Mouse (Mus musculus) liver, embryonic 14.5 days (tissue): ENCODE data around the gene Rhbdl1. TPM values are rescaled to one million over a fixed set of nuclear protein-coding genes. Genes with fewer than 3 reads are reported as not detected.

Experiments
- ATAC-seq: fragments of 200-750 bp; cut with Nextera tagmentation; 2 replicates; pipeline ENCODE4 v1.8.0; 2017; ENCODE audit warnings: moderate number of reproducible peaks, mild to moderate bottlenecking, moderate library complexity; ENCODE audit not compliant: insufficient read depth
- DNase-seq, 3 experiments: peaks; one replicate each; pipeline ENCODE4 v3.0.0-alpha.2; 2012 to 2013; ENCODE audit warnings: low read depth in 3 of 3, low spot score in 3 of 3
- H3K27ac ChIP-seq: fragments of 300-500 bp; sonication (generic); 2 replicates; pipeline ENCODE4 v1.5.1; 2014; ENCODE audit warnings: moderate library complexity, mild to moderate bottlenecking, control low read depth, inconsistent platforms
- H3K27me3 ChIP-seq: fragments of 300-500 bp; sonication (generic); 2 replicates; pipeline ENCODE4 v1.6.1; 2014; ENCODE audit warnings: mild to moderate bottlenecking, low read length, moderate library complexity; ENCODE audit not compliant: control insufficient read depth, insufficient read depth
- H3K36me3 ChIP-seq: fragments of 300-500 bp; sonication (generic); replicated peaks from 2 replicates; pipeline ENCODE4 v1.6.1; 2014; ENCODE audit warnings: low read depth; ENCODE audit not compliant: control insufficient read depth, insufficient read depth
- H3K4me1 ChIP-seq, 2 experiments: fragments of 200-500 bp in 1 of 2; fragments of 300-500 bp in 1 of 2; sonication (generic) in 1 of 2; replicated peaks; 2 replicates each; pipeline ENCODE4 v1.6.1; 2012 to 2014; ENCODE audit warnings: antibody characterized with exemption in 1 of 2, inconsistent platforms in 1 of 2, low read length in 1 of 2; ENCODE audit not compliant: control insufficient read depth in 2 of 2, insufficient read depth in 2 of 2
- H3K4me2 ChIP-seq: fragments of 300-500 bp; sonication (generic); 2 replicates; pipeline ENCODE4 v1.6.1; 2014; ENCODE audit warnings: low read depth, mild to moderate bottlenecking, control low read depth, moderate library complexity
- H3K4me3 ChIP-seq, 2 experiments: fragments of 200-500 bp in 1 of 2; fragments of 300-500 bp in 1 of 2; sonication (generic) in 1 of 2; 2 replicates each; pipeline ENCODE4 v1.5.1; 2012 to 2014; ENCODE audit warnings: low read depth in 2 of 2, low read length in 2 of 2, mild to moderate bottlenecking in 2 of 2, control low read depth in 1 of 2, inconsistent platforms in 1 of 2, moderate library complexity in 1 of 2; ENCODE audit not compliant: insufficient read depth in 1 of 2
- H3K9ac ChIP-seq: fragments of 300-500 bp; sonication (generic); replicated peaks from 2 replicates; pipeline ENCODE4 v1.6.1; 2014; ENCODE audit warnings: mild to moderate bottlenecking, control low read depth, moderate library complexity
- H3K9me3 ChIP-seq: fragments of 300-500 bp; sonication (generic); 2 replicates; pipeline ENCODE4 v1.6.1; 2016; ENCODE audit warnings: low read length, mixed read lengths; ENCODE audit not compliant: control insufficient read depth
- CTCF ChIP-seq: IDR thresholded peaks from 2 replicates; pipeline ENCODE4 v1.5.1; 2016; ENCODE audit warnings: antibody characterized with exemption, low read depth, control low read depth
- EP300 ChIP-seq: IDR thresholded peaks from 2 replicates; pipeline ENCODE4 v1.6.1; 2016; ENCODE audit warnings: antibody characterized with exemption, low read depth
- WGBS: fragments of 180-500 bp; shearing (Covaris S2); extraction: QIAGEN DNeasy Blood & Tissue Kit; methylation state at CpG from one replicate; pipeline ENCODE4 v1.1.7; 2014; ENCODE audit not compliant: insufficient replicate concordance; 5-methylcytosine and 5-hydroxymethylcytosine counted together
- polyA plus RNA-seq, 2 experiments: library from polyadenylated mRNA; depleted of rRNA in 1 of 2; stranded (reverse) in 1 of 2; unstranded in 1 of 2; fragments of >200 nt; fragmentation: Nextera tagmentation in 1 of 2; extraction: Ambion mirVana in 1 of 2; gene quantifications; 2 replicates each; pipeline versions ENCODE4 v1.2.1 to v1.2.3; 2012 to 2014

The Rhbdl1 gene
- polyA plus RNA-seq, 2 experiments = 0.58 to 1.5 TPM

- Histone ChIP-seq H3K27ac (peak overlapping the region; percentile 86), H3K27me3 (no peaks in the 10 kb centered on the region), H3K4me3 (peak overlapping the region; percentile 91 to 93), H3K4me1 (peaks cover 4 to 13% of the 10 kb centered on the region in 2 experiments), H3K36me3 (peaks cover 3% of the 10 kb centered on the region; the same call in 1 of the 2 replicates), H3K9me3 (no peaks in the 10 kb centered on the region), H3K9ac (peak overlapping the region; percentile 75), H3K4me2 (peak overlapping the region; percentile 94)
- peak; percentile 86 for ATAC-seq
- TF ChIP-seq CTCF (peak; percentile 61), EP300 (no peak)
- under 1% methylated on average over 59 of the region's 59 CpGs for WGBS
- DNase-seq = peak; percentile 68 to 73 (median 72)
These were observed 38.4 kb upstream of the Rhbdl1 start for GRCm38 (mm10) chr17:25875171-25876136.

- Histone ChIP-seq H3K27me3 (no peaks in the 10 kb centered on the region), H3K4me2 (peak within 1 kb of the TSS; percentile 94), H3K4me3 (peak within 1 kb of the TSS; percentile 91 to 93), H3K9ac (peak within 1 kb of the TSS; percentile 75), H3K4me1 (peaks cover 4 to 13% of the 10 kb centered on the region in 2 experiments), H3K9me3 (no peaks in the 10 kb centered on the region), H3K27ac (peak within 1 kb of the TSS; percentile 86), H3K36me3 (peaks cover 3% of the 10 kb centered on the region; the same call in 1 of the 2 replicates)
- WGBS = under 1% methylated on average over 25 of the region's 25 CpGs
- TF ChIP-seq EP300 (no peak), CTCF (0 out of 2 replicates have a peak, but pooled peaks have one; percentile 39)
- DNase-seq (peak; percentile 77), ATAC-seq (peak; percentile 79)
These were observed 37.7 kb upstream of the Rhbdl1 start, which contains the start of gene Mettl26 for GRCm38 (mm10) chr17:25874721-25875170. TSS of gene Mettl26 (plus strand) at chr17:25875074.

DNA sequence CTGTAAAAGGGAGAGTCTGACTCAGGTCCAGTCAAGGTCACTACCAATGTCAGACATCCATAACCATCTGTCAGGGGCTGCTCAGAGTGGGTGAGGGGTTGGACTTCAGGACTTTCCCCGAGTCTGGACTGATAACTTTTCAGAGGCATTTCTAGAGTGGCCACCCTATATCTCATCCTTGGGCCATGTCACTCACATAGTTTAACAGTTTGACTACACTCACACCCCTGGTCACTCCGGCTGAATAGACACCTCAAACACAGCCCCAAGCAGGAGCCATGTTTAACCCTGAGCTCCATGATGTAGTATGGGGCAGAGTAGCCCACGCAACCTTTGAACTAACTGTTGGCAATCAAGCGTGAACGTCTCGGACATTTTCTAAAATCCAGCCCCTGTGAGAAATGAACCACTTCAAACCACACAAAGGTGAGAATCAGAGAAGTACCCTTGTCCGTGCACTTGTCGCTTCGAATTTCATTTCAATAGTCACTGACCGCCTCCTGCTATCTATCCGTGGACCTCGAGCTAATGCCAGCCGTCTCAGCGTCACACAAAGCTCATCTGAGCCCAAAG, 37.1 kb upstream of the Rhbdl1 start:
- TF ChIP-seq CTCF (no peak), EP300 (no peak)
- ATAC-seq (no peak), DNase-seq (no peak)
- Histone ChIP-seq H3K4me1 (peaks cover 4 to 13% of the 10 kb centered on the region in 2 experiments), H3K9me3 (no peaks in the 10 kb centered on the region), H3K9ac (peak overlapping the region; percentile 56), H3K27ac (peak overlapping the region; percentile 56), H3K27me3 (no peaks in the 10 kb centered on the region), H3K36me3 (peaks cover 3% of the 10 kb centered on the region; the same call in 1 of the 2 replicates), H3K4me2 (peak overlapping the region; percentile 94), H3K4me3 (peak overlapping the region; percentile 91 to 93)
- WGBS = 9% methylated on average over 14 of the region's 14 CpGs

GRCm38 (mm10) chr17:25873405-25874147, 36.5 kb upstream of the Rhbdl1 start:
- Histone ChIP-seq H3K9ac (no peak overlapping the region; the same call in 1 of the 2 replicates), H3K4me3 (peak overlapping the region; percentile 91 to 93; a peak in 3 of 4 replicates), H3K36me3 (peaks cover 3% of the 10 kb centered on the region; the same call in 1 of the 2 replicates), H3K27ac (no peak overlapping the region), H3K4me1 (peaks cover 4 to 16% of the 10 kb centered on the region in 2 experiments), H3K4me2 (peak overlapping the region; percentile 94), H3K9me3 (no peaks in the 10 kb centered on the region), H3K27me3 (no peaks in the 10 kb centered on the region)
- TF ChIP-seq CTCF (no peak), EP300 (no peak)
- 66% methylated on average over 11 of the region's 11 CpGs for WGBS
- ATAC-seq = no peak
- no peak for DNase-seq
